Mouse (Mus musculus) midbrain, embryonic 14.5 days (tissue): ENCODE measurements around the gene Epn2. TPM values are rescaled to one million over a fixed set of nuclear protein-coding genes. Genes with fewer than 3 reads are reported as not detected.

ENCODE experiments used
- ATAC-seq: fragments of 200-750 bp; cut with Nextera tagmentation; 2 replicates; pipeline ENCODE4 v1.8.0; 2017; ENCODE audit warnings: moderate number of reproducible peaks, moderate library complexity; ENCODE audit not compliant: low FRiP score, low TSS enrichment
- DNase-seq: peaks from one replicate; pipeline ENCODE4 v3.0.0-alpha.2; 2015
- H3K27ac ChIP-seq: fragments of 300-500 bp; sonication (generic); replicated peaks from 2 replicates; pipeline ENCODE4 v1.5.1; 2014; ENCODE audit warnings: mild to moderate bottlenecking, low read depth, low read length, moderate library complexity
- H3K27me3 ChIP-seq: fragments of 300-500 bp; sonication (generic); 2 replicates; pipeline ENCODE4 v1.6.1; 2014; ENCODE audit warnings: low read length, control low read depth, mixed read lengths; ENCODE audit not compliant: control insufficient read depth, insufficient read depth
- H3K36me3 ChIP-seq: fragments of 300-500 bp; sonication (generic); 2 replicates; pipeline ENCODE4 v1.6.1; 2014; ENCODE audit warnings: low read length, control low read depth; ENCODE audit not compliant: control insufficient read depth, insufficient read depth
- H3K4me1 ChIP-seq: fragments of 300-500 bp; sonication (generic); 2 replicates; pipeline ENCODE4 v1.6.1; 2014; ENCODE audit warnings: mild to moderate bottlenecking, antibody characterized with exemption, low read length, control low read depth; ENCODE audit not compliant: control insufficient read depth, insufficient read depth
- H3K4me2 ChIP-seq: fragments of 300-500 bp; sonication (generic); 2 replicates; pipeline ENCODE4 v1.6.1; 2014; ENCODE audit warnings: mild to moderate bottlenecking, low read length, moderate library complexity
- H3K4me3 ChIP-seq: fragments of 300-500 bp; sonication (generic); replicated peaks from 2 replicates; pipeline ENCODE4 v1.5.1; 2014; ENCODE audit warnings: low read depth, low read length
- H3K9ac ChIP-seq: fragments of 300-500 bp; sonication (generic); replicated peaks from 2 replicates; pipeline ENCODE4 v1.6.1; 2014; ENCODE audit warnings: mild to moderate bottlenecking, low read length, moderate library complexity
- H3K9me3 ChIP-seq: fragments of 300-500 bp; sonication (generic); 2 replicates; pipeline ENCODE4 v1.6.1; 2016; ENCODE audit warnings: low read length, control low read depth, mixed read lengths; ENCODE audit not compliant: control insufficient read depth
- WGBS: fragments of 180-500 bp; shearing (Covaris S2); extraction: QIAGEN DNeasy Blood & Tissue Kit; methylation state at CpG from one replicate; pipeline ENCODE4 v1.1.7; 2014; 5-methylcytosine and 5-hydroxymethylcytosine counted together
- polyA plus RNA-seq: library from polyadenylated mRNA; unstranded; fragments of >200 nt; fragmentation: Nextera tagmentation; extraction: Ambion mirVana; gene quantifications from 2 replicates; pipeline ENCODE4 v1.2.1, GENCODE M21; 2014

Epn2 gene
- polyA plus RNA-seq, 1 experiment from 2014 or later = 71.7 TPM

- no peaks in the 10 kb centered on the region for H3K27me3 ChIP-seq
- H3K4me3 ChIP-seq = no peak overlapping the region
- H3K4me2 ChIP-seq = no peak overlapping the region
- no peaks in the 10 kb centered on the region for H3K9me3 ChIP-seq
- DNase-seq = peak; percentile 39
- no peak overlapping the region for H3K27ac ChIP-seq
- H3K36me3 ChIP-seq = peaks cover 45% of the 10 kb centered on the region
- H3K9ac ChIP-seq = no peak overlapping the region
- no peak for ATAC-seq
- peaks cover 22% of the 10 kb centered on the region for H3K4me1 ChIP-seq
- WGBS = 64% methylated on average over 2 of the region's 2 CpGs
These were observed 92.1 kb downstream of the Epn2 start for GRCm38 (mm10) chr11:61487401-61487800.

- no peaks in the 10 kb centered on the region for H3K9me3 ChIP-seq
- 0 out of 2 replicates have a peak overlapping the region, but pooled peaks have one; percentile 36 for H3K4me2 ChIP-seq
- H3K27me3 ChIP-seq = no peaks in the 10 kb centered on the region
- H3K4me3 ChIP-seq = no peak overlapping the region
- DNase-seq (no peak), ATAC-seq (no peak)
- 91% methylated on average over 14 of the region's 14 CpGs for WGBS
- H3K4me1 ChIP-seq = peaks cover 22% of the 10 kb centered on the region
- no peak overlapping the region for H3K27ac ChIP-seq
- no peak overlapping the region for H3K9ac ChIP-seq
- H3K36me3 ChIP-seq = peaks cover 41% of the 10 kb centered on the region
These were observed 92.8 kb downstream of the Epn2 start for GRCm38 (mm10) chr11:61486458-61487219.

DNA sequence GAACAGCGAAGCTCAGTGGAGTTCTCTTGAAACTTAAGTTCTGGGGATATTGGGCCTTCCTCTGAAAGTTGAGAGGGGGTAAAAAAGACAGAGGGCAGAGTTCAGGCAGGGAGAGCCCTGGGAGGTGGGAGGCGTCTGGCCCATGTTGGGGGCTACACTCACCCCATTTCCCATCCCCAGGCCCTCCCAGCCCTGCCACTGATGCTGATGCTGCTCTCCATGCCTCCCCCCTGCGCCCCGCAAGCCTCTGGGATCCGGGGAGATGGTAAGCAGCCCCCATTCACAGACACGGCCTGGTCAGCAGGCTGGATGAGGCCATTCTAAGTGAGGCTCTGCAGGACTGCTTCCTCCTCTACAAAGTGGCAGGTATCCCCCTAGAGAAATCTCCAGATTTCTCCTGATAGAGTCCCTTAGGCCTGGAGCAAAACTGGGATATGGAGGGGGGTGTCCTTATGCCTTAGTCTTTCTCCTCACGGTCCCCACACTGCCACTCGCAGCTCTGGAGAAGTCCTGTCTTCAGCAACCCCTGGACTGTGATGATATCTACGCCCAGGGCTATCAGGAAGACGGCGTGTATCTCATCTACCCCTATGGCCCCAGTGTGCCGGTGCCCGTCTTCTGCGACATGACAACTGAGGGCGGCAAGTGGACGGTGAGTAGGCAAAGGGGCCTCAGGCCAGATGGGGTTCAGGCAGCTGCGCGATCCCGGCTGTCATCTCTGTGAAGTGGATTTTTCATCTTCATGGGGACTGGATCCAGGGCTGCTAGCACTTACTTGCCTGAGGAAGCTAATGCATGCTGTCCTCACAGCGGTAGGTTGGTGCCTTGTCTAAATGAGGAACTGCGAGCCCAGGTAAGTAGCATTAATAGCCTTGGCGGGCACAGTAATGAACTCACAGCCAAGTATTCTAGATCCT, 93.7 kb downstream of the Epn2 start:
- no peak for ATAC-seq
- 60% methylated on average over 22 of the region's 22 CpGs for WGBS

GRCm38 (mm10) chr11:61484613-61485540, 94.6 kb downstream of the Epn2 start, which contains the start of gene Mfap4:
TSS of gene Mfap4 (plus strand) at chr11:61485431.
- Histone ChIP-seq H3K4me1 (peaks cover 21% of the 10 kb centered on the region), H3K9me3 (no peaks in the 10 kb centered on the region), H3K4me3 (no peak within 1 kb of the TSS), H3K27ac (peak within 1 kb of the TSS; percentile 80), H3K27me3 (no peaks in the 10 kb centered on the region), H3K4me2 (peak within 1 kb of the TSS; percentile 36), H3K9ac (peak within 1 kb of the TSS; percentile 26; the same call in 1 of the 2 replicates), H3K36me3 (peaks cover 23% of the 10 kb centered on the region)
- ATAC-seq (peak; percentile 83), DNase-seq (peak; percentile 75)
- 4% methylated on average over 20 of the region's 20 CpGs for WGBS

More for the DNA sequence above, 93.7 kb downstream of the Epn2 start:
- H3K4me2 ChIP-seq = peak overlapping the region; percentile 36
- peaks cover 33% of the 10 kb centered on the region for H3K36me3 ChIP-seq
- peak overlapping the region; percentile 80 for H3K27ac ChIP-seq
- H3K4me3 ChIP-seq = no peak overlapping the region
- no peaks in the 10 kb centered on the region for H3K27me3 ChIP-seq
- H3K4me1 ChIP-seq = peaks cover 22% of the 10 kb centered on the region
- peak; percentile 7 for DNase-seq
- H3K9ac ChIP-seq = no peak overlapping the region; the same call in 1 of the 2 replicates
- H3K9me3 ChIP-seq = no peaks in the 10 kb centered on the region

- Histone ChIP-seq H3K4me3 (no peak overlapping the region), H3K9me3 (no peaks in the 10 kb centered on the region), H3K27me3 (no peaks in the 10 kb centered on the region), H3K4me1 (peaks cover 18% of the 10 kb centered on the region), H3K27ac (peak overlapping the region; percentile 80), H3K36me3 (peaks cover 17% of the 10 kb centered on the region), H3K9ac (peak overlapping the region; percentile 26; the same call in 1 of the 2 replicates), H3K4me2 (peak overlapping the region; percentile 36)
- no peak for DNase-seq
- peak; percentile 2; the same call in 1 of the 2 replicates for ATAC-seq
- WGBS = 7% methylated on average over 10 of the region's 10 CpGs
These were observed 95.3 kb downstream of the Epn2 start for GRCm38 (mm10) chr11:61484256-61484612.

DNA sequence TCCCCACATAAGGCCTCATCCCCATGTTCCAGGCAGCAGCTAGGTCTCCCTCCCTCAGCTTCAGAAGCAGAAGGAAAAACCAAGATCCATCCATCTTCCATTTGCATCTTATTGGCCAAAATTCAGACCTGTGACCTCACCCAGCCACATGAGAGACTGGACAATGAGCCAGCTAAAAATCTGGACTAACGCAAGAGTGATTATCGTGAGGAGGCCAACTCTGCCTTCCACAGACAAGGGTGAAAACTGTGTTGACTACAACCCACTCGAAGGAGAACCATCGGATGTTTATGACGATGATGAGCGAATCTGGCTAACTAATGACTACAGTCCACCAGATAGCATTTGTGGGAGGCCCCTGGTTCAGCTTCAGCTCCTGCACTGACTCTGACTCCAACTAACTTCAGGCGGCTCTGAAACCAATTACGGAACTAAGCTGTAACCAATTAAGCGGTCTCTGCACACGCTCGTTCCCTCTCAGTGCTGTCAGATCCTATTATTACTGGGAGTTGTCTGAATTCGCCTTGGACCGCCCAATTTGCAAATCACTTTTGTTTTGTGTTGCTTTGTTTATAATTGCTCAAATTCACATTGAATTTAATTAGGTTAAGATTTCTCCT, 96.2 kb downstream of the Epn2 start:
- Histone ChIP-seq H3K4me2 (no peak overlapping the region), H3K4me1 (peaks cover 18% of the 10 kb centered on the region), H3K36me3 (peaks cover 8% of the 10 kb centered on the region), H3K9ac (no peak overlapping the region), H3K27ac (no peak overlapping the region), H3K4me3 (no peak overlapping the region), H3K9me3 (no peaks in the 10 kb centered on the region), H3K27me3 (no peaks in the 10 kb centered on the region)
- DNase-seq (peak; percentile 61), ATAC-seq (no peak)
- WGBS = 72% methylated on average over 13 of the region's 13 CpGs

- Histone ChIP-seq H3K9ac (no peak overlapping the region), H3K27ac (no peak overlapping the region), H3K27me3 (no peaks in the 10 kb centered on the region), H3K4me1 (peaks cover 15% of the 10 kb centered on the region), H3K4me2 (no peak overlapping the region), H3K9me3 (no peaks in the 10 kb centered on the region), H3K4me3 (no peak overlapping the region), H3K36me3 (no peaks in the 10 kb centered on the region)
- ATAC-seq (no peak), DNase-seq (no peak)
- WGBS = 82% methylated on average over 9 of the region's 9 CpGs
These were observed 98.0 kb downstream of the Epn2 start for GRCm38 (mm10) chr11:61481239-61482090.
